Mouse (Mus musculus) neutrophil, adult 5-6 weeks (primary cell): Measurements from ENCODE around the gene Nrp1. TPM values are rescaled to one million over a fixed set of nuclear protein-coding genes. Genes with fewer than 3 reads are reported as not detected.

ENCODE experiments used
- ATAC-seq: fragments of 151-379, 151-347 bp; 2 replicates; pipeline ENCODE4 v1.8.0; 2017; ENCODE audit warnings: mild to moderate bottlenecking, moderate TSS enrichment; ENCODE audit not compliant: insufficient number of reproducible peaks, poor library complexity, low FRiP score, severe bottlenecking; ENCODE audit errors: extremely low read depth
- total RNA-seq: library from RNA; stranded (forward); fragments of 200-1000 nt; gene quantifications from 2 replicates; pipeline ENCODE4 v1.2.3, GENCODE M21; 2017

The Nrp1 gene
- total RNA-seq, 1 experiment from 2014 or later = 4.2 TPM

- ATAC-seq = no peak
Measured at GRCm38 (mm10) chr8:128451121-128451520, 92.7 kb downstream of the Nrp1 start.

GRCm38 (mm10) chr8:128453471-128453870 lies 95.1 kb downstream of the Nrp1 start:
- ATAC-seq = no peak

- ATAC-seq = no peak
Measured at GRCm38 (mm10) chr8:128454026-128454425, 95.6 kb downstream of the Nrp1 start.

GRCm38 (mm10) chr8:128457277-128457676 lies 98.9 kb downstream of the Nrp1 start:
- ATAC-seq = no peak

GRCm38 (mm10) chr8:128459704-128460103 lies 101.3 kb downstream of the Nrp1 start:
- ATAC-seq = no peak

GRCm38 (mm10) chr8:128461716-128462115 lies 103.3 kb downstream of the Nrp1 start:
- ATAC-seq = no peak

- no peak for ATAC-seq
Measured at GRCm38 (mm10) chr8:128463162-128463561, 104.8 kb downstream of the Nrp1 start.

GRCm38 (mm10) chr8:128464056-128464623 lies 105.7 kb downstream of the Nrp1 start:
- no peak for ATAC-seq

GRCm38 (mm10) chr8:128465553-128465952 lies 107.1 kb downstream of the Nrp1 start:
- ATAC-seq = no peak

GRCm38 (mm10) chr8:128466681-128467430 lies 108.5 kb downstream of the Nrp1 start:
- ATAC-seq = no peak

- ATAC-seq = no peak
Measured at GRCm38 (mm10) chr8:128470097-128470496, 111.7 kb downstream of the Nrp1 start.

- no peak for ATAC-seq
Measured at GRCm38 (mm10) chr8:128471186-128471585, 112.8 kb downstream of the Nrp1 start.

GRCm38 (mm10) chr8:128472871-128473270 lies 114.5 kb downstream of the Nrp1 start:
- ATAC-seq = no peak

GRCm38 (mm10) chr8:128473456-128474239 lies 115.2 kb downstream of the Nrp1 start:
- peak; percentile 41; the same call in 1 of the 2 replicates for ATAC-seq

- ATAC-seq = no peak
Measured at GRCm38 (mm10) chr8:128474614-128475013, 116.2 kb downstream of the Nrp1 start.

GRCm38 (mm10) chr8:128476206-128476605 lies 117.8 kb downstream of the Nrp1 start:
- no peak for ATAC-seq

GRCm38 (mm10) chr8:128478017-128478416 lies 119.6 kb downstream of the Nrp1 start:
- no peak for ATAC-seq

- no peak for ATAC-seq
Measured at GRCm38 (mm10) chr8:128479309-128480013, 121.1 kb downstream of the Nrp1 start.
